Mouse (Mus musculus) embryonic stem cell, embryonic (primary cell): ENCODE data around the gene Pgap2.

Experiments used
- CTCF ChIA-PET, 4 experiments: fragments of 300-600 bp in 2 of 4; fragments of 350-600 bp in 2 of 4; sonication (Branson Sonifier 250); formaldehyde crosslinking; loops; one replicate each; lab custom pipeline; 2022; ENCODE audit warnings: inconsistent platforms in 2 of 4; lab: Charles Lee
- POLR2A ChIA-PET, 4 experiments: fragments of 300-600 bp in 2 of 4; fragments of 350-600 bp in 2 of 4; sonication (Branson Sonifier 250); formaldehyde crosslinking; loops; one replicate each; lab custom pipeline; 2022; ENCODE audit warnings: antibody characterized with exemption in 4 of 4, inconsistent platforms in 1 of 4; lab: Charles Lee

Gene Pgap2

DNA sequence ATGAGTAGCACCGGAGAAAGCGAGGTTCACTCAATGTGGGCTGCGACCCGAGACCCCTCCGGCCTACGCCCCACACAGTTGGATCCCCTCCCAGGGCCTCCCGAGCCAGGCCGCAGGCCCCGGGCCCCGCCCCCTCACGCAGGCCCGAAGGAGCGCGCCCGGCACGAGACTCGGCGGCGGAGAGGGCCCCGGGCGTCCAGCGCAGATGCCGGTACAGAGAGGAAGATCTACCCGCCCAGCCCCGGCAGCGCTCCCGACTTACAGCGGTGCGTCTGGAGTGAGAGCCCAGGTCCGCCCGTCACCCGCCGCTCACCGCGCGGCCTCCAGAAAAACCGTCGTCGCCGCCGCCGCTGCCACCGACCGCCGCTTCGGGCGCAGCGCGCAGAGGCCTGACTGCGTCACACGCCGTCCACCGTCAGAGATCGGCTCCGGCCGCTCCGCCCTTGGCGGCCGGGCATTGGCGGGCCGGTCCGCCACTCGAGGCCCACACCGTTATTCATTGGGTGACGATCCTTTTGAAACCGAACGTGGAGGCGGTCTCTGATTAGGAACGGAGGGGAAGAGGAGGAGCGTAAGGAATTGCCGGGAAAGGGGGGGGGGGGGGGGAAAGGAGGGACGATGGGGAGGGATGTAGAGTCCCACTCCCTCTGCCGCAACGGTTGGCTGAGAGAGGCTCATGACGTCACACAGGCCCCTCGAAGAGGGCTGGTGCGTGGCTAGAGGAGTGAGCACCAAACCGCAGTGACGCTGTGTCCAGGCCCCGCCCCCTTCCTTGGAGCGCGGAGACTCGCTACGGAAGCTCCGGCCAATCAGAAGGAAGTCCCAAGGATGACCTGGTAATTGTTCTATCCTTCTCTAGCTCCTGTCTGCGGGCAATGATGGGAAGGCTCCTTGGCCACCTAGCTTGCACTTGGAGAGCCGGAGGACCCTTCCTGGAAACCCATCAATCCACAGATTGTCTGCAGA, at the start of gene Pgap2, which contains the start of gene Nup98:
Gene Pgap2, plus strand, starts transcription at position 453 of the 966 bp plus-strand sequence.
Gene Nup98, minus strand, starts transcription at position 421 of the 966 bp plus-strand sequence.
- ChIA-PET POLR2A (interaction anchor here (0.6 to 4.3 kb wide), 94 partner anchors 7 to 1682 kb away, joined by 3 to 65 read pairs (median 4); partner anchors contain the start of genes Inppl1 (in 2 of the 4), Rrm1 (in 2 of the 4), Stim1 (in 2 of the 4) and Clpb (in 1 of the 4)), CTCF (interaction anchor here in 3 of 4 experiments (0.6 to 1.5 kb wide), 14 partner anchors 10 to 1975 kb away, joined by 3 to 16 read pairs (median 4); partner anchors contain the start of gene Clpb (in 1 of the 3))

DNA sequence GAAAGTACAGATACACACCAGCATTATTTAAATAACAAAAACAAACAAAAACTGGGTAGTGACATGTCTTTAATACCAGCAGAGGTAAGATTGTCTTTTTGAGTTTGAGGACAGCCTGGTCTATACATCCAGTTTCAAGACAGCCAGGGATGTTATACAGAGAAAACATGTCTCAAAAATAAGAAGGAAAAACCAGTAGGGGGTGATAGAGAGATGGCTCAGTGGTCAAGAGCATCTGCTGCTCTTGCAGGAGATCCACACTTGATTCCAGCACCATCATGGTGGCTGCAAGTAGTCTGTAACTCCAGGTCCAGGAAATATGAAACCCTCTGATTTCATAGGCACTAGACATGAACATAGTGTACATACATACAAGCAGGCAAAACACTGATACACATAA, 39.7 kb upstream of the Pgap2 start:
- ChIA-PET POLR2A (interaction anchor here in 2 of 4 experiments (0.6 to 1.0 kb wide), 2 partner anchors 45 to 248 kb away, joined by 3 read pairs; no protein-coding TSS in a partner anchor), CTCF (interaction anchor here in 2 of 4 experiments (1.0 to 1.5 kb wide), 2 partner anchors 8 to 12 kb away, joined by 4 to 13 read pairs; no protein-coding TSS in a partner anchor)

DNA sequence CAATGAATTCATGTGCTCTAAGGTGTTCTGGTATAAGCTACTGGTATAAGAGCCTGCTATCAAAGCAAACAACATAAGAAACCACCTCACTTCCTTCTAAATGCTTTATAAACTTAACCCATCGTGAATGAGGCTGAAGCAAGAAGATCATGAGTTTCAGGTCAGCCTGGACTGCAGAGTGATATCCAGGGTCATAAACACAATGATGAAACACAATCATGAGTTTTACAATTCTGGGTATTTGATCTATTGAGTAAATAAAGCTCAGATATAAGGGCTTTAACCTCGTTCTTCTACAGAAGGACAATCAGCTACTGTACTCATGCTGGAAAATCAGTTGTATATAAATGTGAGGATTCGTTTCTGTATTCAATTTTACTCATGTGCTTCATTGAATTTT, 26.2 kb upstream of the Pgap2 start:
- ChIA-PET POLR2A (interaction anchor here in 2 of 4 experiments (1.0 to 2.9 kb wide), 8 partner anchors 16 to 27 kb away, joined by 3 to 9 read pairs (median 4); partner anchors contain the start of genes Nup98 (in 1 of the 2) and Pgap2 (in 1 of the 2)), CTCF (no interaction called here)

DNA sequence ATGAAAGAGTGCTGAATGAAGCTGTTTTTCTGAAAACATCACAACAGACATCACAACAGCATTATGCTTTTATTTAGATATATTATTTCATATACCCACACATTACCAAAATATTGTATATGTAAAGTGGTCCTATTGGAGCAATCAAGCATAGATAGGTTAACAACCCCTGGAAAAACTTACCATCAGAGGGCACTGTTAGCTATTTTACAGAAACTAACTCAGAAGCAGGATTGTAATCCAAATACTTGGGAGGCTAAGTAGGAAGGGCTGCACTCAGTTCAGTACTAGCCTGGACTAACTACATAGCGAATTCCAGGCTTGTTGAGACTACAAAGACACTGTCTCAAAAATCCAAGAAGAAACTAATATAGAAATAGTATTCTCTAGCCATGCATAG, 17.7 kb upstream of the Pgap2 start:
- ChIA-PET CTCF (interaction anchor here in 1 of 4 experiments (0.6 kb wide), 1 partner anchor 30 kb away, joined by 4 read pairs; no protein-coding TSS in a partner anchor), POLR2A (interaction anchor here in 2 of 4 experiments (0.6 to 1.6 kb wide), 6 partner anchors 8 to 127 kb away, joined by 3 to 7 read pairs (median 3); partner anchors contain the start of genes Nup98 (in 1 of the 2), Pgap2 (in 1 of the 2), Rnf121 (in 1 of the 2) and Xndc1 (in 1 of the 2))

DNA sequence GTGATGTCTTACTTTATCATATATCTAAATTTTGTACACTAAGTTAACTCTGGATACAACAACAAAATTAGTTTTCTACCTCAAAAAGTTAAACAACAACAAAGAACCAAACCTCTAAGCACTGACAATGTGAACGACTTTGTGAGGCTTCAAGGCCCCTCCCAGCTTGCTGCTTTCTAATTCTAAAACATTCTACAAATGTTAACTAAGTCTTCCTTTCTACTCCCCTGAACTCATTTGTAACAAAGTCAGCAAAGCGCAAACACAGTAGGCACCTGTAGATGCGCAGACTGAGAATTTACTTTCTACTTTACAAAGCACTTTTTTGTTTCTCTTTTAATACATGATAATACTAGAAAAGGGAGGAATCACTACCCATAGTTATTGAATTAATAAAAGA, 9.4 kb upstream of the Pgap2 start:
- CTCF ChIA-PET, result interaction anchor here in 1 of 4 experiments (2.4 kb wide), 1 partner anchor 10 kb away, joined by 10 read pairs; the partner anchor contains the start of genes Nup98 and Pgap2

GRCm38 (mm10) chr7:102200996-102201785, 8.8 kb upstream of the Pgap2 start:
- ChIA-PET CTCF (interaction anchor here in 2 of 4 experiments (0.6 to 2.4 kb wide), 4 partner anchors 9 to 205 kb away, joined by 4 to 10 read pairs (median 4); partner anchors contain the start of genes Nup98 (in 1 of the 2) and Pgap2 (in 1 of the 2)), POLR2A (interaction anchor here in 3 of 4 experiments (0.6 to 5.3 kb wide), 33 partner anchors 9 to 1565 kb away, joined by 3 to 65 read pairs (median 5); partner anchors contain the start of genes Nup98 (in 3 of the 3), Pgap2 (in 3 of the 3) and Clpb (in 1 of the 3))

More for the DNA sequence above, 9.4 kb upstream of the Pgap2 start:
- POLR2A ChIA-PET, result interaction anchor here in 3 of 4 experiments (0.7 to 5.3 kb wide), 21 partner anchors 9 to 258 kb away, joined by 3 to 65 read pairs (median 6); partner anchors contain the start of genes Nup98 (in 3 of the 3) and Pgap2 (in 3 of the 3)

GRCm38 (mm10) chr7:102204296-102204857, 5.6 kb upstream of the Pgap2 start:
- ChIA-PET CTCF (no interaction called here), POLR2A (interaction anchor here in 1 of 4 experiments (1.2 to 2.0 kb wide), 4 partner anchors 21 to 212 kb away, joined by 4 to 5 read pairs (median 5); no protein-coding TSS in a partner anchor)

GRCm38 (mm10) chr7:102205646-102206045, 4.4 kb upstream of the Pgap2 start:
- ChIA-PET POLR2A (interaction anchor here in 3 of 4 experiments (0.6 to 2.7 kb wide), 13 partner anchors 7 to 253 kb away, joined by 3 to 11 read pairs (median 4); no protein-coding TSS in a partner anchor), CTCF (interaction anchor here in 2 of 4 experiments (0.6 to 0.7 kb wide), 2 partner anchors 17 to 210 kb away, joined by 3 to 4 read pairs; no protein-coding TSS in a partner anchor)

DNA sequence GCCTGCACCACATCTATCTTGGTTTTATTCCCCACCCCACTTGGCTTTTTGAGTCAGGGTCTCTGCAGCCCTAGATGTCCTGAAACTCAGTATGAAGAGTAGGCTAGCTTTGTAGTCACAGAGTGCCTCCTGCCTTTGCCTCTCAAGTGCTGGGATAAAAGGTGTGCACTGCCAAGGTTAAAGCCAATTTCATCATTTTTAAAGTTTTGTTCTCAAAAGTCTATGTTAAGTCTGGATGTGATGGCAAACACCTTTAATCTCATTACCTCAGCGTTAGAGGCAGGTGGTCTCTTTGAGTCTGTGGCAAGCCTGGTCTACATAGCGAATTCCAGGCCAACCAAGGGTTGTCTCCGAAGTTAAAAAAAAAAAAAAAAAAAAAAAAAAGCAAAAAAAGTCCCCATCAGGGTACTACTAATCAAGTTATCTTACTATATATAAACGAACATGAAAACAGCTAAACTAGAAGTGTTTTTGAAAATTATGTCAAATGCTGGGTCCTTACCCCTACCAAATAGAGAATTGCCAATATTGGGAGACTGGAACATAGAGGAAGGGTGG, 1.1 kb upstream of the Pgap2 start:
- POLR2A ChIA-PET, result interaction anchor here (0.6 to 4.3 kb wide), 11 partner anchors 9 to 345 kb away, joined by 3 to 65 read pairs (median 5); no protein-coding TSS in a partner anchor
- CTCF ChIA-PET, result interaction anchor here in 1 of 4 experiments (0.7 kb wide), 2 partner anchors 41 to 52 kb away, joined by 3 to 4 read pairs; no protein-coding TSS in a partner anchor

- ChIA-PET POLR2A (interaction anchor here (0.6 to 4.3 kb wide), 76 partner anchors 8 to 1683 kb away, joined by 3 to 65 read pairs (median 4); partner anchors contain the start of genes Inppl1 (in 2 of the 4), Stim1 (in 2 of the 4), Clpb (in 1 of the 4) and Rnf121 (in 1 of the 4)), CTCF (interaction anchor here in 3 of 4 experiments (0.6 to 1.5 kb wide), 16 partner anchors 9 to 1974 kb away, joined by 3 to 16 read pairs (median 4); partner anchors contain the start of gene Clpb (in 1 of the 3))
Observed at GRCm38 (mm10) chr7:102211071-102211470, 1.1 kb downstream of the Pgap2 start.

GRCm38 (mm10) chr7:102221899-102222298, 11.9 kb downstream of the Pgap2 start:
- CTCF ChIA-PET, result interaction anchor here in 3 of 4 experiments (0.6 to 1.5 kb wide), 14 partner anchors 11 to 1226 kb away, joined by 3 to 16 read pairs (median 4); partner anchors contain the start of genes Clpb (in 1 of the 3), Nup98 (in 1 of the 3), Pgap2 (in 1 of the 3) and Trim21 (in 1 of the 3)
- POLR2A ChIA-PET, result interaction anchor here in 3 of 4 experiments (0.6 to 4.7 kb wide), 24 partner anchors 9 to 379 kb away, joined by 3 to 54 read pairs (median 6); partner anchors contain the start of genes Nup98 (in 3 of the 3) and Pgap2 (in 3 of the 3)

DNA sequence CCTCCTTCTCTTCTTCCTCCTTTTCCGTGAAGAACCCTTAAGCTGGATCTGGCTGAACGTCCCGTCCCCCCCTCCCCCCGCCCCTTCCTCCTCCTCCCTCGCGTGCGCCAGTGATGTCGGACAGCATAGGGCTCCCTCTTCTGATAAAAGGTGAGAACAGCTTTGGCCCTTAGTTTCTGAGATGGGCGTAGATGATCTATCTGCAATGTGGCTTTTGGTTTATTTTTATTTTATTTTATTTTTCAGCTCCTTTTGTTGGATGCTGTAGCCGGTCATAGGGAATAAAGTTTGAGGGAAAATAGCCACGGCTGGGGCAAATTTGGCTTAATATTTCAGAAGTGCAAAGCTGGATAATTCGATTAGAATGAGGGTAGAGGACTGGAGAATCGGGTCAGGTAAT, 12.3 kb downstream of the Pgap2 start:
- POLR2A ChIA-PET, result interaction anchor here in 3 of 4 experiments (0.6 to 4.7 kb wide), 22 partner anchors 9 to 262 kb away, joined by 3 to 54 read pairs (median 8); partner anchors contain the start of genes Nup98 (in 3 of the 3) and Pgap2 (in 3 of the 3)
- CTCF ChIA-PET, result interaction anchor here in 3 of 4 experiments (0.6 to 1.5 kb wide), 18 partner anchors 12 to 1226 kb away, joined by 3 to 16 read pairs (median 3); partner anchors contain the start of genes Clpb (in 1 of the 3), Nup98 (in 1 of the 3), Pgap2 (in 1 of the 3) and Trim21 (in 1 of the 3)

DNA sequence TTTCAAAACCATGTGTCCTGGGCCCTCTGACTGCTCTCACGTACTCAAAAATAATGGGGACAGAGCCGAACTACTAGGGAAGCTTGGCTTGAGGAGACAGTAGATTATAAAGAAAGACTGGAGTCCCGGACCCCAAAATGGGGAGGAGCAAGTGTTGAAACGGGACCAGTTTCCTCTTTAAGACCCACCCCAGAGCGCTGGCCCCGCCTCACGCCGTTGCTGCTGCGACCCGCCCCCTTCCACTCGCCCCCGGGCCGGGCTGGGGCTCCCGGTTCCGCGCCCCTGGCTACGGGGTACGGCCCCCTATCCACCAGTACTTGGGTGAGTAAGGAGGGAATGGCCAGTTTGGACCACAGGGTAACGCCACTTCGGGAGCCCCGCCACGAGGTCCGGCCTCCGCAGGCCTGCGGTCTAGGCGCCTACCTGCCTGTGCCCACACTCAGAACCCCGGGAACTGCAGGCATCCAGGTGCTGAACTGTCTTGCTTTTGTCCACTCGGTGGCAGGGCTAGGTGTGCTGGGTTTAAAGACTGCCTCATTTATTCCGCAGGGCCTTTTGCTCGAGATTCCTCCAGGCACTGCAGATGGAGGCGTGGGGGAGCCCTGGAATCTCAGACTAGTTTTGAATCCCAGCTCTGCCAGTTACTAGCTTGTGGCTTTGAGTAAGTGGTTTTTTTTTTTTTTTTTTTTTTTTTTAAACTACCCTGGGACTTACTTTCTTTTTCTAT, 13.0 kb downstream of the Pgap2 start:
- ChIA-PET CTCF (interaction anchor here in 3 of 4 experiments (0.6 to 1.5 kb wide), 17 partner anchors 12 to 573 kb away, joined by 3 to 16 read pairs (median 4); partner anchors contain the start of genes Nup98 (in 1 of the 3), Pgap2 (in 1 of the 3) and Trim21 (in 1 of the 3)), POLR2A (interaction anchor here (0.6 to 4.7 kb wide), 30 partner anchors 9 to 261 kb away, joined by 3 to 54 read pairs (median 5); partner anchors contain the start of genes Nup98 (in 3 of the 4) and Pgap2 (in 3 of the 4))
